ENCODE assay signal across 8 mouse cellular contexts in the genomic region with DNA sequence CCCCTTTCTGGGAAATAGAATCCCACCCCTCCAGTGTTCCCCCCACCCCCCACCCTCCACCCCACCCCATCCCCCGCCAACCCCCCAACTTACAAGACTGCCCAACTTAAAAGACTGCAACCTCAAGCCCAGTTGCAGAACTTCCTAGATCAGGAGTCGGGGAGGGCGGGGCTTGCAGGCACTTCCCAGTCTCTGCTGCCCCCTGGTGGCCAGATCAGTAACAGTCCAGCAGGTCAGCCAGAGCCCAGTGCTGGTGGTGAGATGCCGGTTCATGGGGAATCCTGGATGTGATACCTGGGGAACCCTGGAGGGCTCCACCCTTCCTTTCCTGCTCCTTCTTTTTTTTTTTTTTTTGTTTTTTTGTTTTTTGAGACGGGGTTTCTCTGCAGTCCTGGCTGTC. TPM values are rescaled to one million over a fixed set of nuclear protein-coding genes. Genes with fewer than 3 reads are reported as not detected.
DNase-seq lines count a peak whose midpoint lies in the region; ATAC-seq and TF ChIP-seq lines count a peak whose summit lies in the region.

No protein-coding gene starts in this region.

- peaks cover 6% of the 10 kb centered on the region; the same call in 1 of the 2 replicates for H3K4me1 ChIP-seq in forebrain, postnatal 0 days (ENCODE audit: insufficient read depth)
- no peaks in the 10 kb centered on the region for H3K4me1 ChIP-seq in hindbrain, embryonic 11.5 days (replicated peaks; ENCODE audit: control insufficient read depth, insufficient read depth, low read length)

- no peak overlapping the region for H3K4me3 ChIP-seq in forebrain, postnatal 0 days (ENCODE audit: low read depth, low read length)
- no peak overlapping the region for H3K4me3 ChIP-seq in hindbrain, embryonic 11.5 days (ENCODE audit: low read depth, low read length)

- TF ChIP-seq CTCF in forebrain, postnatal 0 days (IDR thresholded peaks at IDR 0.05; ENCODE audit: low read depth) = peak; percentile 95

- H3K9ac ChIP-seq in forebrain, postnatal 0 days = no peak overlapping the region
- no peak overlapping the region for H3K9ac ChIP-seq in hindbrain, embryonic 11.5 days (ENCODE audit: low read depth, low read length)

- peak; percentile 26; the same call in 1 of the 2 replicates for ATAC-seq in forebrain, postnatal 0 days
- ATAC-seq in hindbrain, embryonic 11.5 days (ENCODE audit: low FRiP score) = peak; percentile 34; the same call in 1 of the 2 replicates

- WGBS in forebrain, postnatal 0 days = 0% methylated on average over 5 of the region's 5 CpGs
- 4% methylated on average over 5 of the region's 5 CpGs for WGBS in hindbrain, embryonic 11.5 days

- no peak overlapping the region for H3K27ac ChIP-seq in forebrain, postnatal 0 days (ENCODE audit: low read depth, low read length)
- H3K27ac ChIP-seq in hindbrain, embryonic 11.5 days (ENCODE audit: low read depth, low read length) = no peak overlapping the region

- 0 out of 2 replicates have a peak, but pooled peaks cover 2% of the 10 kb centered on the region for H3K9me3 ChIP-seq in forebrain, postnatal 0 days (ENCODE audit: low read length)
- H3K9me3 ChIP-seq in hindbrain, embryonic 11.5 days (ENCODE audit: control insufficient read depth, low read length) = no peaks in the 10 kb centered on the region

- H3K4me2 ChIP-seq in forebrain, postnatal 0 days (ENCODE audit: low read depth) = no peak overlapping the region
- no peak overlapping the region for H3K4me2 ChIP-seq in hindbrain, embryonic 11.5 days (replicated peaks; ENCODE audit: low read depth, low read length)

- no peaks in the 10 kb centered on the region for H3K36me3 ChIP-seq in forebrain, postnatal 0 days (ENCODE audit: insufficient read depth)
- H3K36me3 ChIP-seq in hindbrain, embryonic 11.5 days (ENCODE audit: control insufficient read depth, insufficient read depth, low read length) = no peaks in the 10 kb centered on the region

- peak; percentile 90 for DNase-seq in MN1 (ENCODE audit: low spot score)
- peak; percentile 87 to 93 for DNase-seq in cerebellum, adult 18-20 months
- DNase-seq in forebrain, postnatal 0 days = peak; percentile 90
- peak; percentile 95 for DNase-seq in hindbrain, embryonic 11.5 days (ENCODE audit: low spot score)
- peak; percentile 95 for DNase-seq in layer of hippocampus, postnatal 10 days (ENCODE audit: low spot score in 2 of 2)
- DNase-seq in lung, postnatal 10 days = peak; percentile 95
- DNase-seq in retina, postnatal 1 day = peak; percentile 89
- peak; percentile 97 for DNase-seq in thymus, postnatal 4 days

- no peaks in the 10 kb centered on the region for H3K27me3 ChIP-seq in forebrain, postnatal 0 days (ENCODE audit: insufficient read depth, low read length)
- H3K27me3 ChIP-seq in hindbrain, embryonic 11.5 days (ENCODE audit: control insufficient read depth, insufficient read depth, low read length) = no peaks in the 10 kb centered on the region

RNA-seq across cellular contexts. Expression of a gene that starts 23.1 kb away (rescaled TPM):
- 1.8 TPM in 2 replicates for total RNA-seq in forebrain, postnatal 0 days (2014; rRNA removed)
- polyA plus RNA-seq in forebrain, postnatal 0 days (2015; fragmentation: Nextera tagmentation; extraction: Ambion mirVana) = 0.63 and 1.1 TPM in 2 replicates
- 1.8 TPM in 2 replicates for polyA plus RNA-seq in hindbrain, embryonic 11.5 days (2014; fragmentation: Nextera tagmentation; extraction: Ambion mirVana)
- 1 to 10 TPM; 2.8 to 3.2 TPM for total RNA-seq in layer of hippocampus, postnatal 10 days (2021)
